ENCODE assay signal across 21 mouse cellular contexts in genomic region chr5:119920941-119921340, GRCm38 (mm10).
"Had no signal": no experiment of that assay in that cellular context is flagged by ENCODE, and none has a peak within 500 bp of the region (broad histone marks: within the 10 kb centered on the region; RNA-seq: fewer than 3 reads in every experiment).

No protein-coding gene starts in this region.

- H3K9ac ChIP-seq: liver, embryonic 14.5 days; lung, embryonic 15.5 days; neural tube, embryonic 13.5 days; neural tube, embryonic 15.5 days had no signal

- H3K27me3 ChIP-seq: lung, embryonic 15.5 days; neural tube, embryonic 13.5 days; neural tube, embryonic 15.5 days had no signal

- H3K27ac ChIP-seq: liver, embryonic 14.5 days; lung, embryonic 15.5 days; macrophage; neural tube, embryonic 13.5 days; neural tube, embryonic 15.5 days had no signal

- H3K4me3 ChIP-seq: lung, embryonic 15.5 days; megakaryocyte, embryonic 14.5 days; myocyte; neural tube, embryonic 13.5 days; neural tube, embryonic 15.5 days had no signal

- DNase-seq: lung, adult 2 months; lung, postnatal 14 days; lung, postnatal 36 days; midbrain, embryonic 14.5 days; right cerebral cortex, adult 18-20 months; right cerebral cortex, postnatal 25 days; right cerebral cortex, postnatal 4 days; spleen, adult 18-20 months; thymus, adult 18-20 months; thymus, postnatal 14 days; thymus, postnatal 36 days had no signal

- H3K4me2 ChIP-seq: lung, embryonic 15.5 days; midbrain, embryonic 11.5 days; neural tube, embryonic 13.5 days; neural tube, embryonic 15.5 days had no signal

- ATAC-seq: lung, postnatal 0 days; midbrain, embryonic 16.5 days had no signal

- H3K9me3 ChIP-seq: lung, embryonic 15.5 days; neural tube, embryonic 15.5 days had no signal

- H3K4me1 ChIP-seq: lung, embryonic 15.5 days; megakaryocyte, embryonic 14.5 days had no signal

- H3K36me3 ChIP-seq: lung, embryonic 15.5 days; neural tube, embryonic 13.5 days; neural tube, embryonic 15.5 days had no signal
